Mouse (Mus musculus) neural tube, embryonic 11.5 days (tissue): Measurements from ENCODE around the gene Npc2. TPM values are rescaled to one million over a fixed set of nuclear protein-coding genes. Genes with fewer than 3 reads are reported as not detected.

ENCODE experiments used
- ATAC-seq: fragments of 200-750 bp; cut with Nextera tagmentation; 2 replicates; pipeline ENCODE4 v1.8.0; 2017; ENCODE audit warnings: moderate number of reproducible peaks, mild to moderate bottlenecking, moderate TSS enrichment, moderate library complexity; ENCODE audit not compliant: insufficient read depth, low FRiP score, low TSS enrichment
- DNase-seq: peaks from one replicate; pipeline ENCODE4 v3.0.0-alpha.2; 2015; ENCODE audit warnings: low spot score
- H3K27ac ChIP-seq: fragments of 300-500 bp; sonication (generic); 2 replicates; pipeline ENCODE4 v1.5.1; 2014; ENCODE audit warnings: low read depth, mild to moderate bottlenecking, low read length
- H3K27me3 ChIP-seq: fragments of 300-500 bp; sonication (generic); 2 replicates; pipeline ENCODE4 v1.6.1; 2014; ENCODE audit warnings: mild to moderate bottlenecking, low read length, mixed read lengths; ENCODE audit not compliant: control insufficient read depth, insufficient read depth
- H3K36me3 ChIP-seq: fragments of 300-500 bp; sonication (generic); 2 replicates; pipeline ENCODE4 v1.6.1; 2014; ENCODE audit warnings: mild to moderate bottlenecking, low read length, moderate library complexity, mixed read lengths; ENCODE audit not compliant: control insufficient read depth, insufficient read depth
- H3K4me1 ChIP-seq: fragments of 300-500 bp; sonication (generic); 2 replicates; pipeline ENCODE4 v1.6.1; 2014; ENCODE audit warnings: low read length, mixed read lengths; ENCODE audit not compliant: control insufficient read depth, insufficient read depth
- H3K4me2 ChIP-seq: fragments of 300-500 bp; sonication (generic); 2 replicates; pipeline ENCODE4 v1.6.1; 2014; ENCODE audit warnings: low read depth, mild to moderate bottlenecking, moderate library complexity
- H3K4me3 ChIP-seq: fragments of 300-500 bp; sonication (generic); 2 replicates; pipeline ENCODE4 v1.5.1; 2014; ENCODE audit warnings: low read depth, low read length
- H3K9ac ChIP-seq: fragments of 300-500 bp; sonication (generic); 2 replicates; pipeline ENCODE4 v1.6.1; 2014; ENCODE audit warnings: mild to moderate bottlenecking, low read length
- H3K9me3 ChIP-seq: fragments of 300-500 bp; sonication (generic); 2 replicates; pipeline ENCODE4 v1.6.1; 2016; ENCODE audit warnings: low read length; ENCODE audit not compliant: control insufficient read depth
- WGBS: fragments of 180-500 bp; shearing (Covaris S2); extraction: QIAGEN DNeasy Blood & Tissue Kit; methylation state at CpG from one replicate; pipeline ENCODE4 v1.1.7; 2014; 5-methylcytosine and 5-hydroxymethylcytosine counted together
- polyA plus RNA-seq: library from polyadenylated mRNA; unstranded; fragments of >200 nt; fragmentation: Nextera tagmentation; extraction: Ambion mirVana; gene quantifications from 2 replicates; pipeline ENCODE4 v1.2.1, GENCODE M21; 2014

Npc2 gene
- polyA plus RNA-seq, 1 experiment from 2014 or later, result 85.3 TPM

DNA sequence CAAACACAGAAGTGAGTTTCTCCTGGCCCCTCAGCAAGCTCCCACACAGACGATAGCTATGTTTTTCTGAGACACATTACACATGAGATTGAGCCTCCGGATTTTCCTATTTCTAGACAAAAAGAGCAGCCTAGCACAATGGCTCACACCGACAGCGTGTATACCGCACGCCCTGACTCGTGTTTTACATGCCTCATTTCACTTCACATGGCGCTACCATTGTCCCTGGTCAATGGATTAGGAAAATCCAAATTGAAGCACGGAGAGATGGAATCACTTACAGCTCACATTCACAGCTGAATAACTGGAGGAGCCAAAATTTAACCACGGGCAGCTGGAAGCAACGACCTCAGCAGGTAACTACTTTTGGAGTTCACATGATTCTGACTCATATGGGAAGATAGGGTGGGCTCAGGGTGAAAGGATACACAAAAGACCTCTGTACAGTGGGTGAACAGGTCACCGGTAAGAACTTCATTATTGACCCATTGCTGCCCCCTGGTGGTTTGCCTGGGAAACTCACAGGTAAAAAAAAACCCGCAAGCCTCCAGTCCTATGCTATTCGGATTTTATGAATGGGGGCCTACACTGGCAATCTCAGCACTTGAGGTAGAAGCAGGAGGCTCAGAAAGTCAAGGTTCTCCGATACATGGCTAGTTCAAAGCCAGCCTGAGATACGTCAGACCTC, 17.8 kb downstream of the Npc2 start:
- peak; percentile 72 for DNase-seq
- ATAC-seq, result no peak
- H3K27ac ChIP-seq, result no peak overlapping the region

DNA sequence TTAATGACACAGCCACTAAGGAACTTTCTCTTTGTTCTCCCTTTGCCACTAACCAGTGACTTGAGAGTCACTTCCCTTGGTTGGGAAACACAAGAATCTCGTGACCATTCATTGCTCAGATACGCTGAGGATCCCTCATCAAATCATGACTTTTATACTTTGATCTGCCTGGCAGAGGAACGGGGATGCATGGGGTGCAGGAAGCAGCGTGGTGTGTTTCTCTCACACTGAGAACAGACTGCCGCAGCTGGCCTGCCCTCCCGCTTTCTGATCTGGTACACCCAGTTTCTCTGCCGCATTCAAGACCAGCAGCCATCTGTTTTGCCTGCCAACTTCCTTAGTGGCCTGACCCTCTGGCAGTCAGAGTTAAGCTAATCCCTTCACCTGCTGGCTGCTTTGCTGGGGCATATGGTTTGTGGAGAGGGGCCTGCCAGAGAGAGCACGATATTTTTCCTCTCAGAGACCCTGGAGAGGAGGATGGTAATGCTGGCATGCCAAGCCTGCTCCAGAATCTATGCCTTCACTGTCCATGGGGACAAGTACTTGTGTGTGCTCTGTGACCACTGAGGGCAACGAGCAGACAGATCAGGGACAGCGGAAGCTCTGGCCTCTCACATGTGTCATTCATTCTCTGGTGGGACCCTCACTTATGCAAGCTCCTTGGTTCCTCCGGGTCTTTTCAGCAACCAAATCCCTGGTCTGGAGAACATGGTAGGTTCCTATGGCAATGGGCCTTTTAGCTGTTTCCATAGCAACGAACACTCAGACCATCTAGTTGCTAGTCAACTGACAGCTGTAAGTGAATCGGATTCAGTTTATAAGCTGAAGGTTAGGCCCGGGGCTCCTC, 20.6 kb downstream of the Npc2 start:
- Histone ChIP-seq H3K9ac (no peak overlapping the region), H3K27me3 (no peaks in the 10 kb centered on the region), H3K9me3 (no peaks in the 10 kb centered on the region), H3K4me1 (peaks cover 14% of the 10 kb centered on the region; the same call in 1 of the 2 replicates), H3K4me3 (no peak overlapping the region), H3K36me3 (peaks cover 2% of the 10 kb centered on the region), H3K27ac (0 out of 2 replicates have a peak overlapping the region, but pooled peaks have one; percentile 23), H3K4me2 (no peak overlapping the region)
- ATAC-seq, result 0 out of 2 replicates have a peak, but pooled peaks have one; percentile 16
- WGBS, result 30% methylated on average over 14 of the region's 14 CpGs
- DNase-seq, result peak; percentile 45

More for the DNA sequence above, 17.8 kb downstream of the Npc2 start:
- 43% methylated on average over 16 of the region's 16 CpGs for WGBS
- H3K36me3 ChIP-seq, result peaks cover 3% of the 10 kb centered on the region
- peak overlapping the region; percentile 7; the same call in 1 of the 2 replicates for H3K4me2 ChIP-seq
- no peaks in the 10 kb centered on the region for H3K9me3 ChIP-seq
- no peak overlapping the region for H3K4me3 ChIP-seq
- H3K27me3 ChIP-seq, result no peaks in the 10 kb centered on the region
- H3K4me1 ChIP-seq, result peaks cover 14% of the 10 kb centered on the region; the same call in 1 of the 2 replicates
- H3K9ac ChIP-seq, result no peak overlapping the region

DNA sequence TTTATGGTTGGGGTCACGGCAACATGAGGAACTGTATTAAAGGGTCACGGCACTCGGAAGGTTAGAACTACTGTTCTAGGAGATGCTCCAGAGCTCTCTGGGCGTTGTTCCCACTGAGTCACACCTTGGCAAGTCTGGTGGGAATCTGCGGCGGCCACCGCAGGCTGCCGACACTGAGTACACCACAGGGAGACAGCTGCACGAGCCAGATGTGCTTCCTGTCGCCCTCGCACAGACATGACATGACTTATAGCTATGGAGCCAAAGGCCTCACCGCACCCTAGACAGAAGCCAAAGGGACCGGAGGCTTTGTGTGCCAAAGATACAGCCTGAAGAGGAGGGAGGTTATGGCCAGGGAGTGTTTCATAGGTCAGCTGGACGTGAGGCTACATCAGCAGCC, 22.3 kb downstream of the Npc2 start:
- H3K4me3 ChIP-seq, result no peak overlapping the region
- DNase-seq (no peak), ATAC-seq (no peak)
- no peak overlapping the region for H3K4me2 ChIP-seq
- peaks cover 14% of the 10 kb centered on the region; the same call in 1 of the 2 replicates for H3K4me1 ChIP-seq
- H3K36me3 ChIP-seq, result no peaks in the 10 kb centered on the region
- no peaks in the 10 kb centered on the region for H3K9me3 ChIP-seq
- H3K27ac ChIP-seq, result no peak overlapping the region
- 46% methylated on average over 14 of the region's 14 CpGs for WGBS
- no peak overlapping the region for H3K9ac ChIP-seq
- H3K27me3 ChIP-seq, result no peaks in the 10 kb centered on the region

DNA sequence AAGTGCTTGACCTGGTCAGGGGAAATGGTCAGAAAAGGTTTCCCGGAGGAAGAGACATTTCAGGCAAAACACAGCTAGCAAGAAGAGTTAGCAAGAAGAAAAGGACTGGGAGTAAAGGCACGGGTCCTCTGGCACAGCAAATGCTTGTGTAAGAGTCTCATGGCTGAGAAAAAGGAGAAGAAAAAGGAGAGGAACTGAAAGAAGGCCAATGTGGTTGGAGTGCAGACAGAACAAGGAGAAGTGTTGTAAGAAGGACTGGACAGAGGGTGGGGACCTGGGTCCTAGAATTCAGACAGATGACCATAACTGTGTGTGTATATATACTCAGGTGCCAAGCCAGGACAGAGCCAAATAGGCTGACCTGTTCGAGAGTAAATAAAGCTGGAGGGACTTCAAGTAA, 24.8 kb downstream of the Npc2 start:
- Histone ChIP-seq H3K9ac (no peak overlapping the region), H3K36me3 (no peaks in the 10 kb centered on the region), H3K9me3 (no peaks in the 10 kb centered on the region), H3K4me3 (no peak overlapping the region), H3K27me3 (no peaks in the 10 kb centered on the region), H3K27ac (no peak overlapping the region), H3K4me2 (no peak overlapping the region), H3K4me1 (peaks cover 8% of the 10 kb centered on the region; the same call in 1 of the 2 replicates)
- ATAC-seq (no peak), DNase-seq (no peak)
- WGBS, result 74% methylated on average over 3 of the region's 3 CpGs

DNA sequence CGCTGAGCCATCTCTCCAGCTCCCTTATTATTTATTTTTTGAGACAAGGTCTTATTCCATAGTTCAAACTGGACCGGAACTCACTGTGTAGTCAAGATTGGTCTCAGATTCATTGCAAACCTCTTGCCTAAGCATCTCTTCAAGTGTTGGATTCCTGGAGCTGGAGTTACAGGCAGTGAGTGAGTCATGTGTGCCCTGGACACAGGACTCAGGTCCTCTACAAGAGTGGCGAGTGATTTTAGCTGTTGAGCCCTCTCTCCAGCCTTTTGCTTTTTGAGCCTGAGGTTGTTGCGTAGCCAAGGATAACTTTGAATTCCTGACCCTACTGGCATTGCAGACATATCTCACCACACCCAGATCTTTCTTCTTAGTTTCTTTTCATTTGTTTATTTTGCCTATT, 27.3 kb downstream of the Npc2 start:
- Histone ChIP-seq H3K4me1 (no peaks in the 10 kb centered on the region), H3K27me3 (no peaks in the 10 kb centered on the region), H3K9me3 (no peaks in the 10 kb centered on the region), H3K4me3 (no peak overlapping the region), H3K4me2 (no peak overlapping the region), H3K9ac (no peak overlapping the region), H3K27ac (no peak overlapping the region), H3K36me3 (no peaks in the 10 kb centered on the region)
- DNase-seq, result no peak
- WGBS, result 76% methylated on average over 4 of the region's 4 CpGs
- no peak for ATAC-seq

DNA sequence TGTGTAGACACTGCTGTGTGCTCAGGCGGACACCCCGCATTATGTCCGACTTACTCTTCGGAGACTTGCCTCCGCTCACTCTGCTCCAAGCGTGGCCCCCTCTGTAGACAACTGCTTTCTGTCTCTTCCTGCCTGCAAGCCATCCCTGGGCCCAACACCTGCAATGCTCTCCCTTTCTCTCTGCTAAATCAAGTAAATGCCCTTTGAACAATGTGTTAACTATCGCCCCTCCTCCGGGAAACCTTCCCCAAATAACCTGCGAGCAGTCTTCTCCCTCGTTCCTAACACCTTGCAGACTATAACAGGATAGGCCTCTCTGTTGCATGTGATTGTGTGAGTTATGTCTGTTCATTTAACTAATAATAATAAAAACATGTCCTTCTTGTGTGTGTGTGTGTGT, 29.5 kb downstream of the Npc2 start:
- Histone ChIP-seq H3K9ac (no peak overlapping the region), H3K27me3 (no peaks in the 10 kb centered on the region), H3K27ac (no peak overlapping the region), H3K4me1 (no peaks in the 10 kb centered on the region), H3K36me3 (no peaks in the 10 kb centered on the region), H3K9me3 (no peaks in the 10 kb centered on the region), H3K4me2 (no peak overlapping the region), H3K4me3 (no peak overlapping the region)
- no peak for DNase-seq
- 81% methylated on average over 10 of the region's 10 CpGs for WGBS
- no peak for ATAC-seq

DNA sequence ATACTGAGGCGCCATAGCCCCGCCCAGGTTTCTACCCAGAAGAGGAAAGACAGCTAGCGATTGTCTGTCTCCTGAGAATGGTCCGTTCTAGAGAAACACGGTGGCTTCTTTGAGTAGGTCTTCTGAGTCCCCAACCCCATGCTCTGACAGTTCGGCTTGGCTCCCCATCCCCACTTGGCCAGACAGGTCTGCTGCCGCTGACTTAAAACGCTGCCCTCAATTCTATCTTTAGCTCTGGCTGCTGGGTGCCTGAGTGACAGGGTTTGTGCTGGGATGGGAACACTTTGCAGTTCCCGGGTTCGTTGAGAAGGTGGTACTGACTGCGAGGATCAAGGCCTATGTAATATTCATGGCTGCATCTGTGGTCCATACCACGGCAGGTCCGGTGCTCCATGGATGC, 39.6 kb downstream of the Npc2 start:
- no peaks in the 10 kb centered on the region for H3K4me1 ChIP-seq
- no peak overlapping the region for H3K27ac ChIP-seq
- H3K36me3 ChIP-seq, result no peaks in the 10 kb centered on the region
- WGBS, result 72% methylated on average over 13 of the region's 13 CpGs
- DNase-seq, result no peak
- no peak overlapping the region for H3K9ac ChIP-seq
- no peaks in the 10 kb centered on the region for H3K27me3 ChIP-seq
- ATAC-seq, result no peak
- no peak overlapping the region for H3K4me2 ChIP-seq
- H3K4me3 ChIP-seq, result no peak overlapping the region
- H3K9me3 ChIP-seq, result no peaks in the 10 kb centered on the region

DNA sequence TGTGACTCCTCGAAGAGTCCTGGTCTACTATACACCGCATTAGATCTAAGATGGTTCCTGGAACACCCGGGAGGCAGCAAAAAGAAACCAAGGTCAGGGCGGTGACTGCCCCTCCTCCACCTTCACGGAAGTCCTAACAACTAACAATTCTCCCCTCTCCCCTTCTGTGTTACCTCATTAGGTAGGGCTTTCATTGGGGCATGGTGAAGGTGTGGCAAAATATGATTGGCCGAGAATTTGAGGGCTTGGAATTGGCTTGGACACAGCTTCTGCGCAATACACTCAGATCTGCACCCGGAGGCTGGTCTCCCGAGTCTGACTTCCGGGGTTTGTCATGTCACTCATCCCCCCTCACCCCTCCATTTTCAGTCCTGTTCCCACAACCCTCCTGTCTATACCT, 44.5 kb downstream of the Npc2 start:
- H3K27ac ChIP-seq, result no peak overlapping the region
- no peaks in the 10 kb centered on the region for H3K36me3 ChIP-seq
- H3K4me3 ChIP-seq, result no peak overlapping the region
- H3K4me2 ChIP-seq, result no peak overlapping the region
- ATAC-seq (no peak), DNase-seq (no peak)
- H3K9me3 ChIP-seq, result no peaks in the 10 kb centered on the region
- no peak overlapping the region for H3K9ac ChIP-seq
- no peaks in the 10 kb centered on the region for H3K4me1 ChIP-seq
- WGBS, result 97% methylated on average over 10 of the region's 10 CpGs
- no peaks in the 10 kb centered on the region for H3K27me3 ChIP-seq
